Mouse (Mus musculus) colon, adult 2 months (tissue): ENCODE results near the gene Hhex. TPM values are rescaled to one million over a fixed set of nuclear protein-coding genes. Genes with fewer than 3 reads are reported as not detected.

Experiments
- polyA plus RNA-seq: library from polyadenylated mRNA; depleted of rRNA; stranded (reverse); fragments of >200 nt; gene quantifications from 2 replicates; pipeline ENCODE4 v1.2.3, GENCODE M21; 2012; rRNA removed

Gene Hhex
- 4.8 and 5.9 TPM in 2 replicates for polyA plus RNA-seq

DNA sequence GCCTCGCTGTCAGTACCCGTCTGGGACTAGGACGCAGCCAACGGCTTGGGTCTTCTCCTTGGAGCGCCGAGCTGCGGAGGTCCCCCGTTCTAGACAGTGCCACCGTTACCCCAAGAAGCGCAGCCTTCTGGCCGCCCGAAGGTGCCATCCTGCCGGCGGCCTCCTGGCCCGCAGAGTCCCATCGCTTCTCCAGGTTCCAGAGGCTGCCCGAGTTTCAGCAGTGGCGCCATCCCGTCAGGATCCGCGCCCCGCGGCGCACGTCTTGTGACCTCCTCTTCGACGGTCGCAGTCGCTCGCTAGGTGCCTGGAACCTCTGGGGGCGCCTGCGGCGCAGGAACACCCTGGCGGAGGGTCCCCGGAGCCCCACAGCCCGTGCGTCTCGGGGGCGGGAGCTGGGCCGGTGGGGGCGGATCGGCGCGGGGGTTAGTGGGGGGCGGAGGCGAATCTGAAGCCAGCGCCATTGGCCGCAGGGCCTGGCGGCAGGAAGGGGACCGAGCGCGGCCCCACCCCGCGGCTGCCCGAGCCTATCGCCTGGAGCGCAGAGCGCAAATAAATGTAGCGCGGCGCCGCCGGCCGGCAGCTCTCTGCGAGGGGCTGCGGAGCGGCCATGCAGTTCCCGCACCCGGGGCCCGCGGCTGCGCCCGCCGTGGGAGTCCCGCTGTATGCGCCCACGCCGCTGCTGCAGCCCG lies at the start of gene Hhex:
Gene Hhex, plus strand, starts transcription at position 548 of the 689 bp plus-strand sequence.

Other genes with a start within 250 kb of the Hhex start
- 27.1 TPM in 2 replicates for gene March5, start 227.3 kb upstream of the Hhex start, polyA plus RNA-seq
- 4.7 and 5.5 TPM in 2 replicates for gene Cpeb3, start 226.2 kb upstream of the Hhex start, polyA plus RNA-seq
- gene Ide, start 97.0 kb upstream of the Hhex start, polyA plus RNA-seq: 6.8 and 7.4 TPM in 2 replicates
- gene Kif11, start 58.4 kb upstream of the Hhex start, polyA plus RNA-seq: 1.2 and 1.7 TPM in 2 replicates
- 4.5 and 5.0 TPM in 2 replicates for gene Exoc6, start 115.6 kb downstream of the Hhex start, polyA plus RNA-seq